Mouse (Mus musculus): Measurements from ENCODE around the gene Gpc1. TPM values are rescaled to one million over a fixed set of nuclear protein-coding genes. Genes with fewer than 3 reads are reported as not detected.

The Gpc1 gene
- polyA plus RNA-seq, 1 experiment: 105 TPM

DNA sequence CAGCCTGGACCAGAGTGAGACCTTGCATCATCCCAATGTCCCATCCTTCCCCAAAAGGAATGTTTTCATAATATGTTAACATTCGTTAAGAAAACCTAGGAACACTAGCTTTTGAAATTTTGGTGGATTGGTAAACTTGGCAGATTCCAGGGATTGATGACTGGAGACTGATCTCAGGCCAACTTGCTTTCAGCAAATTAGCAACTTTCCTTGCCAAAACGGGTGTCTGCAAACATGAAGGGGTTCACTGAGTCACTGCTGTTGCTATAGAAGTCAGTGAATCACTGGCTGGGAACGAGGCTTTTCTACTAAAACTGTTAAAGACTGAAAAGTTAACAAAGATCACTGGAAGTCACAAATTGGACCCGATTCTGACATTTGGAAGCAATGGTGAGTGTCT is 72.2 kb downstream of the Gpc1 start:
- Histone ChIP-seq H3K4me1 (ENCODE audit: control insufficient read depth, insufficient read depth, low read length) (peaks cover 12% of the 10 kb centered on the region), H3K27ac (ENCODE audit: insufficient read depth, low read length) (peak overlapping the region; percentile 50), H3K4me3 (ENCODE audit: insufficient read depth, low read length) (no peak overlapping the region)
- no peak for TF ChIP-seq CTCF (IDR thresholded peaks at IDR 0.05; ENCODE audit: borderline replicate concordance, insufficient read depth, low read length)
- no peak for TF ChIP-seq POLR2A (IDR thresholded peaks at IDR 0.05; ENCODE audit: low read depth, low read length)

DNA sequence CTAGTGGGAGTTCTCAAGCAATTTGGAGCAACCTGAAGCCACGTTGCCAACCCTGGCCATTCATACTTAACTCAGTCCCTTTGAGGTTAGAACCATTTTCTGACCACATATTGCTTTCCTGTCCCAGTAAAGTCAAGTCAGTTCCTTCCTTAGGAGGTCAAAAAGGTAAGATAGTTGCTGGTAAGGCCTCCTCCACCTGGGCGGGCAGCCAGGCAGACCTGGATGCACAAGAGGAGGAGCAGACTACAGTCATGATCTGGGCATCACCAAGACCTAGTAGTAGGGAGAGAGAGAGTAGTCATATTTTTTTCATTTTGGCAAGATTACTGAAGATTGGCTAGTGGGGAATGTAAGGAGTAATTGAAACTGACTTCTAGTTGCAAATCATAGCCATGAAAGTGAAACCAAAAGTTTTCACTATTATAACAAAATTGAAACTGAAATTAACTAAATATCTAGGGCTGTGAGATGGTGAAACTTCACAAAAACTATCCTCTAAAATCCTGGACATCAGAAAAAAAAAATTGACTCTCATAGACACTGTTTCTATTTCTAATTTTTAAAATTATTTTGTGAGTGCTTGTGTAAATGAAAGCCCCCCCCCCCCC is 74.4 kb downstream of the Gpc1 start:
- H3K4me1 ChIP-seq (ENCODE audit: control insufficient read depth, insufficient read depth, low read length): peaks cover 14% of the 10 kb centered on the region
- TF ChIP-seq CTCF (IDR thresholded peaks at IDR 0.05; ENCODE audit: borderline replicate concordance, insufficient read depth, low read length) (no peak), POLR2A (IDR thresholded peaks at IDR 0.05; ENCODE audit: low read depth, low read length) (no peak)
- H3K4me3 ChIP-seq (ENCODE audit: insufficient read depth, low read length): no peak overlapping the region
- no peak overlapping the region for H3K27ac ChIP-seq (ENCODE audit: insufficient read depth, low read length)

DNA sequence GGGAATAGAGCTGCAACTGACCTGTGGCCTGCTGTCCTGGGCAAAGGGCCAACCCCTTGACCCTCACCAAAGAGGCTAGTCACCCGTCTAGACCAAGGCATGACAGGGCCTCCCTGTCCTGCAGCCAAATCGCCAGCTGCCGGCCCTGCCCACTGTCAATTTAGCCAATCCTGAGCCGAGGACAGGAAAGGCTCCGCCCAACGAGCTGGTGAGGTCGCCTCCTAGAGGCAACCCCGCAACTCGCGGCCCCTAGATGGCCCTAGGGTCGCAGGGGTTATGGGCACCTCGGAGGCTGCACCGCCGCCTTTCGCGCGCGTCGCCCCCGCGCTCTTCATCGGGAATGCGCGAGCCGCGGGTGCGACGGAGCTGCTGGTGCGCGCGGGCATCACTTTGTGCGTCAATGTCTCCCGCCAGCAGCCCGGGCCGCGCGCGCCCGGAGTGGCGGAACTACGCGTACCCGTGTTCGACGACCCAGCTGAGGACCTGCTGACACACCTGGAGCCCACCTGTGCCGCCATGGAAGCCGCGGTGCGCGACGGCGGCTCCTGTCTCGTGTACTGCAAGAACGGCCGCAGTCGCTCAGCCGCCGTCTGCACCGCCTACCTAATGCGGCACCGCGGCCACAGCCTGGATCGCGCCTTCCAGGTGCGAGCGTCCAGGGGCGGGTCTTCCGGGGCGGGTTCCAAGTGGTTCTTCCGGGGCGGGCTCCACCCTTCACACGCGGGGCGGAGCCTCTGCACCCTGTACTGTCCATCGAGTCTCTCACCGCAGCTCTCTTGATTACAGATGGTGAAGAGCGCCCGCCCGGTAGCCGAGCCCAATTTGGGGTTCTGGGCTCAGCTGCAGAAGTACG is 75.6 kb downstream of the Gpc1 start, which contains the start of gene Dusp28:
TSS of gene Dusp28 (plus strand) at position 203 of the 853 bp plus-strand sequence.
- Histone ChIP-seq H3K4me3 (ENCODE audit: insufficient read depth, low read length) (peak within 1 kb of the TSS; percentile 63), H3K4me1 (ENCODE audit: control insufficient read depth, insufficient read depth, low read length) (peaks cover 14% of the 10 kb centered on the region), H3K27ac (ENCODE audit: insufficient read depth, low read length) (peak within 1 kb of the TSS; percentile 37; the same call in 1 of the 2 replicates)
- TF ChIP-seq POLR2A (IDR thresholded peaks at IDR 0.05; ENCODE audit: low read depth, low read length): peak; percentile 70
- 0 out of 2 replicates have a peak, but pooled peaks have one; percentile 7 for TF ChIP-seq CTCF (IDR thresholded peaks at IDR 0.05; ENCODE audit: borderline replicate concordance, insufficient read depth, low read length)

GRCm38 (mm10) chr1:92907632-92908360 is 76.4 kb downstream of the Gpc1 start:
- no peak for TF ChIP-seq POLR2A (IDR thresholded peaks at IDR 0.05; ENCODE audit: low read depth, low read length)
- no peak for TF ChIP-seq CTCF (IDR thresholded peaks at IDR 0.05; ENCODE audit: borderline replicate concordance, insufficient read depth, low read length)
- Histone ChIP-seq H3K27ac (ENCODE audit: insufficient read depth, low read length) (no peak overlapping the region), H3K4me3 (ENCODE audit: insufficient read depth, low read length) (peak overlapping the region; percentile 63), H3K4me1 (ENCODE audit: control insufficient read depth, insufficient read depth, low read length) (peaks cover 14% of the 10 kb centered on the region)

- H3K27ac ChIP-seq (ENCODE audit: insufficient read depth, low read length): no peak overlapping the region
- no peak overlapping the region for H3K4me3 ChIP-seq (ENCODE audit: insufficient read depth, low read length)
- no peak for TF ChIP-seq CTCF (IDR thresholded peaks at IDR 0.05; ENCODE audit: borderline replicate concordance, insufficient read depth, low read length)
- TF ChIP-seq POLR2A (IDR thresholded peaks at IDR 0.05; ENCODE audit: low read depth, low read length): no peak
- peaks cover 8% of the 10 kb centered on the region for H3K4me1 ChIP-seq (ENCODE audit: control insufficient read depth, insufficient read depth, low read length)
These were observed 77.2 kb downstream of the Gpc1 start for GRCm38 (mm10) chr1:92908664-92909063.

DNA sequence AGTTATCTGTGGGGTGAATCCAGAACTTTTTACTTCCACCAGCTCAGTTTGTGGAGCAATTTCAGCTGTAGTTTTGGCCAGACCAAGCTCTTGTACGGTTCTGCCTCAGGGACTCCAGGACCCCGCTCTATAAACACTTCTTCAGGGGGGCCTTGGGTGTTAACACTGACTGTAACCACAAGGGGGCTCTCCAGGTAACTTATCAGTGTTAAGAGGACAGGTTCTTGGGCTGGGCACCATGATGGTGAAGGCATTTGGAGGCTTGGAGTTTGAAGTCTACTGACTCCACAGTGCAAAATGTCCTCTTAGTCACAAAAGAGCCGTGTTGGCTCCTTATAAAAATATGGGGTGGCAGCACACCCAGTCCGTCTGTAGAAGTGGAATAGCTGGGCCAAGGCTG is 77.6 kb downstream of the Gpc1 start:
- Histone ChIP-seq H3K4me1 (ENCODE audit: control insufficient read depth, insufficient read depth, low read length) (peaks cover 8% of the 10 kb centered on the region), H3K4me3 (ENCODE audit: insufficient read depth, low read length) (no peak overlapping the region), H3K27ac (ENCODE audit: insufficient read depth, low read length) (no peak overlapping the region)
- TF ChIP-seq POLR2A (IDR thresholded peaks at IDR 0.05; ENCODE audit: low read depth, low read length): no peak
- TF ChIP-seq CTCF (IDR thresholded peaks at IDR 0.05; ENCODE audit: borderline replicate concordance, insufficient read depth, low read length): no peak

Other genes with a start within 250 kb of the Gpc1 start
- not detected in 2 replicates for gene Olfr1412, start 245.9 kb upstream of the Gpc1 start, polyA plus RNA-seq (2011; ENCODE audit: insufficient read length, low read depth, missing spikeins)
- not detected in 2 replicates for gene Olfr1411, start 237.2 kb upstream of the Gpc1 start, polyA plus RNA-seq (2011; ENCODE audit: insufficient read length, low read depth, missing spikeins)
- gene Olfr1410, start 225.9 kb upstream of the Gpc1 start, polyA plus RNA-seq (2011; ENCODE audit: insufficient read length, low read depth, missing spikeins): not detected in 2 replicates
- gene Olfr12, start 213.9 kb upstream of the Gpc1 start, polyA plus RNA-seq (2011; ENCODE audit: insufficient read length, low read depth, missing spikeins): not detected in 2 replicates
- gene Cops9, start 189.7 kb upstream of the Gpc1 start, polyA plus RNA-seq (2011; ENCODE audit: insufficient read length, low read depth, missing spikeins): 188 and 227 TPM in 2 replicates
- not detected in 2 replicates for gene Otos, start 182.8 kb upstream of the Gpc1 start, polyA plus RNA-seq (2011; ENCODE audit: insufficient read length, low read depth, missing spikeins)
- 0.25 and 0.45 TPM in 2 replicates for gene Ankmy1, start 71.3 kb downstream of the Gpc1 start, polyA plus RNA-seq (2011; ENCODE audit: insufficient read length, low read depth, missing spikeins)
- gene Dusp28, start 75.3 kb downstream of the Gpc1 start, polyA plus RNA-seq (2011; ENCODE audit: insufficient read length, low read depth, missing spikeins): 3.0 and 3.3 TPM in 2 replicates
- 30.9 and 33.3 TPM in 2 replicates for gene Rnpepl1, start 79.1 kb downstream of the Gpc1 start, polyA plus RNA-seq (2011; ENCODE audit: insufficient read length, low read depth, missing spikeins)
- gene Capn10, start 102.7 kb downstream of the Gpc1 start, polyA plus RNA-seq (2011; ENCODE audit: insufficient read length, low read depth, missing spikeins): 9.4 and 11.1 TPM in 2 replicates
- gene Gpr35, start 119.2 kb downstream of the Gpc1 start, polyA plus RNA-seq (2011; ENCODE audit: insufficient read length, low read depth, missing spikeins): 0.21 and 0.58 TPM in 2 replicates
- gene Aqp12, start 174.7 kb downstream of the Gpc1 start, polyA plus RNA-seq (2011; ENCODE audit: insufficient read length, low read depth, missing spikeins): not detected in 2 replicates

All from embryonic fibroblast, embryonic 13.5 days (primary cell).